8 mouse cellular contexts compared by ENCODE assay signal in genomic region chr11:80208860-80209800, GRCm38 (mm10). TPM values are rescaled to one million over a fixed set of nuclear protein-coding genes. Genes with fewer than 3 reads are reported as not detected.
DNase-seq lines count a peak whose midpoint lies in the region; ATAC-seq lines count a peak whose summit lies in the region.

Rhot1 (plus strand) TSS chr11:80209019.

- H3K9me3 ChIP-seq in heart, embryonic 13.5 days: no peaks in the 10 kb centered on the region
- no peaks in the 10 kb centered on the region for H3K9me3 ChIP-seq in liver, embryonic 12.5 days (replicated peaks)
- H3K9me3 ChIP-seq in stomach, embryonic 15.5 days: no peaks in the 10 kb centered on the region

- H3K36me3 ChIP-seq in heart, embryonic 13.5 days: peaks cover 16% of the 10 kb centered on the region
- peaks cover 17% of the 10 kb centered on the region for H3K36me3 ChIP-seq in liver, embryonic 12.5 days
- no peaks in the 10 kb centered on the region for H3K36me3 ChIP-seq in stomach, embryonic 15.5 days

- H3K27ac ChIP-seq in heart, embryonic 13.5 days (replicated peaks): peak within 1 kb of the TSS; percentile 94
- peak within 1 kb of the TSS; percentile 95 for H3K27ac ChIP-seq in liver, embryonic 12.5 days
- H3K27ac ChIP-seq in stomach, embryonic 15.5 days: peak within 1 kb of the TSS; percentile 96

- peak; percentile 96 for DNase-seq in CD4-positive helper T cell, adult 2 months (ENCODE audit: low read depth, low spot score)
- peak; percentile 87 for DNase-seq in brain, embryonic 18.5 days (ENCODE audit: low read depth, low spot score)
- peak; percentile 98 for DNase-seq in kidney, postnatal 10 days
- peak; percentile 92 to 95 for DNase-seq in natural killer cell, adult 2 months (ENCODE audit: low spot score in 2 of 2)

- H3K4me3 ChIP-seq in heart, embryonic 13.5 days: peak within 1 kb of the TSS; percentile 81
- peak within 1 kb of the TSS; percentile 74 for H3K4me3 ChIP-seq in liver, embryonic 12.5 days
- peak within 1 kb of the TSS; percentile 100 for H3K4me3 ChIP-seq in stomach, embryonic 15.5 days (replicated peaks)

- H3K4me2 ChIP-seq in heart, embryonic 13.5 days: peak within 1 kb of the TSS; percentile 77
- H3K4me2 ChIP-seq in liver, embryonic 12.5 days: peak within 1 kb of the TSS; percentile 80
- peak within 1 kb of the TSS; percentile 53 for H3K4me2 ChIP-seq in stomach, embryonic 15.5 days

- H3K27me3 ChIP-seq in heart, embryonic 13.5 days (replicated peaks): no peaks in the 10 kb centered on the region
- no peaks in the 10 kb centered on the region for H3K27me3 ChIP-seq in liver, embryonic 12.5 days (replicated peaks)
- no peaks in the 10 kb centered on the region for H3K27me3 ChIP-seq in stomach, embryonic 15.5 days (replicated peaks)

- H3K9ac ChIP-seq in heart, embryonic 13.5 days: peak within 1 kb of the TSS; percentile 93
- H3K9ac ChIP-seq in liver, embryonic 12.5 days: peak within 1 kb of the TSS; percentile 95
- H3K9ac ChIP-seq in stomach, embryonic 15.5 days: peak within 1 kb of the TSS; percentile 98

- peak; percentile 93 for ATAC-seq in erythroid progenitor cell, adult 5-6 weeks (replicated peaks; ENCODE audit: low FRiP score, poor library complexity, severe bottlenecking)
- ATAC-seq in heart, embryonic 13.5 days (ENCODE audit: extremely low read depth, insufficient number of reproducible peaks, low FRiP score, low TSS enrichment): peak; percentile 89
- ATAC-seq in liver, embryonic 12.5 days: peak; percentile 94
- ATAC-seq in stomach, embryonic 15.5 days (ENCODE audit: insufficient read depth, low FRiP score, low read depth): peak; percentile 93

- H3K4me1 ChIP-seq in heart, embryonic 13.5 days: peaks cover 19% of the 10 kb centered on the region
- H3K4me1 ChIP-seq in liver, embryonic 12.5 days: peaks cover 29% of the 10 kb centered on the region
- H3K4me1 ChIP-seq in stomach, embryonic 15.5 days: 0 out of 2 replicates have a peak, but pooled peaks cover 3% of the 10 kb centered on the region

- WGBS in heart, embryonic 13.5 days: under 1% methylated on average over 78 of the region's 78 CpGs
- WGBS in liver, embryonic 12.5 days (ENCODE audit: insufficient replicate concordance): under 1% methylated on average over 78 of the region's 78 CpGs
- under 1% methylated on average over 78 of the region's 78 CpGs for WGBS in stomach, embryonic 15.5 days

RNA-seq across cellular contexts. Expression of gene Rhot1, which starts in this region (rescaled TPM):
- total RNA-seq in erythroid progenitor cell, adult 5-6 weeks (2015; ENCODE audit: low replicate concordance): 10.1 and 14.4 TPM in 2 replicates
- 3.4 and 10.5 TPM in 2 replicates for total RNA-seq in erythroid progenitor cell, adult 5-6 weeks (2017; ENCODE audit: low replicate concordance)
- polyA plus RNA-seq in heart, embryonic 13.5 days (2015; fragmentation: Nextera tagmentation; extraction: Ambion mirVana): 52.5 and 56.4 TPM in 2 replicates
- polyA plus RNA-seq in liver, embryonic 12.5 days (2016; fragmentation: Nextera tagmentation; extraction: Ambion mirVana): 36.7 and 36.9 TPM in 2 replicates
- polyA plus RNA-seq in stomach, embryonic 15.5 days (2015; fragmentation: Nextera tagmentation; extraction: Ambion mirVana): 47.7 and 49.0 TPM in 2 replicates

Comparison
In these comparisons a context has a peak if more than half of its experiments do, and no peak if none do; other contexts are left out.
1. Peak in every context shown above with its lines: DNase-seq, ATAC-seq, H3K4me3 ChIP-seq and H3K27ac ChIP-seq.